In genomic region chr6:88978970-88979369, GRCm38 (mm10) we compare ENCODE assay signal across 19 mouse cellular contexts.
DNase-seq lines count a peak whose midpoint lies in the region; ATAC-seq and TF ChIP-seq lines count a peak whose summit lies in the region.
"Had no signal": no experiment of that assay in that cellular context is flagged by ENCODE, and none has a peak within 500 bp of the region (broad histone marks: within the 10 kb centered on the region; RNA-seq: fewer than 3 reads in every experiment).

No protein-coding gene starts in this region.

- H3K36me3 ChIP-seq in forebrain, embryonic 10.5 days (replicated peaks): no peaks in the 10 kb centered on the region
- H3K36me3 ChIP-seq in forebrain, postnatal 0 days (ENCODE audit: insufficient read depth): no peaks in the 10 kb centered on the region
- H3K36me3 ChIP-seq in hindbrain, embryonic 12.5 days: no peaks in the 10 kb centered on the region
- no peaks in the 10 kb centered on the region for H3K36me3 ChIP-seq in hindbrain, embryonic 14.5 days (replicated peaks; ENCODE audit: control insufficient read depth, insufficient read depth)
- no peaks in the 10 kb centered on the region for H3K36me3 ChIP-seq in ES-Bruce4 (ENCODE audit: control insufficient read depth, insufficient read depth, low read length, poor library complexity, severe bottlenecking)
- H3K36me3 ChIP-seq in midbrain, embryonic 13.5 days: no peaks in the 10 kb centered on the region
- H3K36me3 ChIP-seq: embryonic facial prominence, embryonic 15.5 days; G1E; hindbrain, embryonic 15.5 days; kidney, embryonic 15.5 days had no signal

- DNase-seq in forebrain, embryonic 10.5 days (ENCODE audit: extremely low spot score, low spot score): no peak
- no peak for DNase-seq in forebrain, postnatal 0 days
- no peak for DNase-seq in hindbrain, embryonic 14.5 days (ENCODE audit: low spot score)
- no peak for DNase-seq in left cerebral cortex, postnatal 14 days (ENCODE audit: low spot score in 2 of 2)
- no peak for DNase-seq in cerebellum, adult 2 months
- DNase-seq: adrenal gland, postnatal 36 days; cerebellum, adult 11-12 months; cerebellum, postnatal 25 days; gastrocnemius, postnatal 14 days; thymus, postnatal 14 days had no signal

- no peaks in the 10 kb centered on the region for H3K9me3 ChIP-seq in forebrain, embryonic 10.5 days
- no peaks in the 10 kb centered on the region for H3K9me3 ChIP-seq in forebrain, postnatal 0 days (ENCODE audit: low read length)
- no peaks in the 10 kb centered on the region for H3K9me3 ChIP-seq in hindbrain, embryonic 12.5 days (replicated peaks)
- H3K9me3 ChIP-seq in hindbrain, embryonic 14.5 days (ENCODE audit: control insufficient read depth, low read length): no peaks in the 10 kb centered on the region
- no peaks in the 10 kb centered on the region for H3K9me3 ChIP-seq in ES-Bruce4 (replicated peaks; ENCODE audit: control insufficient read depth, insufficient read depth, low read length, poor library complexity, severe bottlenecking)
- H3K9me3 ChIP-seq in midbrain, embryonic 13.5 days: no peaks in the 10 kb centered on the region
- H3K9me3 ChIP-seq: embryonic facial prominence, embryonic 15.5 days; G1E; hindbrain, embryonic 15.5 days; kidney, embryonic 15.5 days had no signal

- ATAC-seq in forebrain, postnatal 0 days: no peak
- ATAC-seq in hindbrain, embryonic 12.5 days (ENCODE audit: low FRiP score): no peak
- ATAC-seq in hindbrain, embryonic 14.5 days (ENCODE audit: low FRiP score): no peak
- no peak for ATAC-seq in midbrain, embryonic 13.5 days
- ATAC-seq: intestine, postnatal 0 days had no signal

- TF ChIP-seq EP300 in ES-Bruce4 (IDR thresholded peaks at IDR 0.05; ENCODE audit: insufficient read depth, low read depth, low read length): peak; percentile 70

- peaks cover 86% of the 10 kb centered on the region for H3K4me1 ChIP-seq in forebrain, embryonic 10.5 days
- H3K4me1 ChIP-seq in forebrain, postnatal 0 days (ENCODE audit: insufficient read depth): peaks cover 28% of the 10 kb centered on the region
- H3K4me1 ChIP-seq in hindbrain, embryonic 12.5 days: peaks cover 70% of the 10 kb centered on the region
- peaks cover 48% of the 10 kb centered on the region for H3K4me1 ChIP-seq in hindbrain, embryonic 14.5 days (replicated peaks; ENCODE audit: control insufficient read depth, insufficient read depth, low read length)
- no peaks in the 10 kb centered on the region for H3K4me1 ChIP-seq in ES-Bruce4 (ENCODE audit: control insufficient read depth, insufficient read depth, low read length)
- H3K4me1 ChIP-seq in midbrain, embryonic 13.5 days (replicated peaks): peaks cover 97% of the 10 kb centered on the region
- H3K4me1 ChIP-seq in cerebellum, adult 2 months (ENCODE audit: control insufficient read depth, insufficient read depth, low read length): peaks cover 6% of the 10 kb centered on the region

- peaks cover 88% of the 10 kb centered on the region for H3K27me3 ChIP-seq in forebrain, embryonic 10.5 days (ENCODE audit: poor library complexity, severe bottlenecking)
- no peaks in the 10 kb centered on the region; the same call in 1 of the 2 replicates for H3K27me3 ChIP-seq in forebrain, postnatal 0 days (ENCODE audit: insufficient read depth, low read length)
- H3K27me3 ChIP-seq in hindbrain, embryonic 12.5 days: no peaks in the 10 kb centered on the region
- no peaks in the 10 kb centered on the region for H3K27me3 ChIP-seq in hindbrain, embryonic 14.5 days (ENCODE audit: control insufficient read depth, insufficient read depth, low read length)
- H3K27me3 ChIP-seq in ES-Bruce4 (ENCODE audit: control insufficient read depth, insufficient read depth, low read length, poor library complexity, severe bottlenecking): no peaks in the 10 kb centered on the region
- H3K27me3 ChIP-seq in midbrain, embryonic 13.5 days: peaks cover 3% of the 10 kb centered on the region; the same call in 1 of the 2 replicates
- no peaks in the 10 kb centered on the region for H3K27me3 ChIP-seq in cerebellum, adult 2 months (ENCODE audit: control insufficient read depth, insufficient read depth, low read length)
- H3K27me3 ChIP-seq: hindbrain, embryonic 15.5 days had no signal

- TF ChIP-seq CTCF in forebrain, postnatal 0 days (IDR thresholded peaks at IDR 0.05; ENCODE audit: low read depth): no peak
- no peak for TF ChIP-seq CTCF in ES-Bruce4 (IDR thresholded peaks at IDR 0.05; ENCODE audit: low read depth, low read length)
- no peak for TF ChIP-seq CTCF in cerebellum, adult 2 months (IDR thresholded peaks at IDR 0.05; ENCODE audit: borderline replicate concordance, insufficient read depth, low read depth, low read length)

- H3K4me2 ChIP-seq in forebrain, postnatal 0 days (ENCODE audit: low read depth): no peak overlapping the region
- no peak overlapping the region for H3K4me2 ChIP-seq in hindbrain, embryonic 12.5 days (replicated peaks)
- no peak overlapping the region for H3K4me2 ChIP-seq in hindbrain, embryonic 14.5 days (replicated peaks)
- H3K4me2 ChIP-seq in midbrain, embryonic 13.5 days (replicated peaks): no peak overlapping the region
- H3K4me2 ChIP-seq: embryonic facial prominence, embryonic 15.5 days; hindbrain, embryonic 15.5 days; kidney, embryonic 15.5 days had no signal

- intact Hi-C loops in left cerebral cortex, postnatal 14 days (cut with DNase I): loop anchor here (5.0 kb wide), 2 partner anchors 573 to 653 kb away; no protein-coding TSS in a partner anchor

- TF ChIP-seq POLR2A in ES-Bruce4 (IDR thresholded peaks at IDR 0.05; ENCODE audit: insufficient read depth, low read length): no peak
- TF ChIP-seq POLR2A in cerebellum, adult 2 months (IDR thresholded peaks at IDR 0.05; ENCODE audit: borderline replicate concordance, insufficient read depth, low read length): no peak

- H3K9ac ChIP-seq in forebrain, postnatal 0 days: no peak overlapping the region
- peak overlapping the region; percentile 42 for H3K9ac ChIP-seq in hindbrain, embryonic 12.5 days
- no peak overlapping the region for H3K9ac ChIP-seq in hindbrain, embryonic 14.5 days
- H3K9ac ChIP-seq in ES-Bruce4 (ENCODE audit: low read depth, poor library complexity, severe bottlenecking): no peak overlapping the region
- H3K9ac ChIP-seq in midbrain, embryonic 13.5 days (replicated peaks): no peak overlapping the region
- H3K9ac ChIP-seq: embryonic facial prominence, embryonic 15.5 days; hindbrain, embryonic 15.5 days; kidney, embryonic 15.5 days; liver, embryonic 14.5 days had no signal

- H3K27ac ChIP-seq in forebrain, embryonic 10.5 days: peak overlapping the region; percentile 68; the same call in 1 of the 2 replicates
- H3K27ac ChIP-seq in forebrain, postnatal 0 days (ENCODE audit: low read depth, low read length): no peak overlapping the region
- H3K27ac ChIP-seq in hindbrain, embryonic 12.5 days: peak overlapping the region; percentile 77
- no peak overlapping the region for H3K27ac ChIP-seq in hindbrain, embryonic 14.5 days
- no peak overlapping the region for H3K27ac ChIP-seq in ES-Bruce4 (ENCODE audit: insufficient read depth, low read length)
- peak overlapping the region; percentile 87 for H3K27ac ChIP-seq in midbrain, embryonic 13.5 days
- H3K27ac ChIP-seq in cerebellum, adult 2 months (ENCODE audit: insufficient read depth, low read length): no peak overlapping the region
- H3K27ac ChIP-seq: embryonic facial prominence, embryonic 15.5 days; kidney, embryonic 15.5 days; liver, embryonic 14.5 days had no signal

- H3K4me3 ChIP-seq in forebrain, embryonic 10.5 days: no peak overlapping the region
- no peak overlapping the region for H3K4me3 ChIP-seq in forebrain, postnatal 0 days (ENCODE audit: low read depth, low read length)
- no peak overlapping the region for H3K4me3 ChIP-seq in hindbrain, embryonic 12.5 days
- no peak overlapping the region for H3K4me3 ChIP-seq in hindbrain, embryonic 14.5 days (replicated peaks; ENCODE audit: low read length)
- H3K4me3 ChIP-seq in ES-Bruce4 (ENCODE audit: low read depth, low read length): no peak overlapping the region
- no peak overlapping the region for H3K4me3 ChIP-seq in midbrain, embryonic 13.5 days (replicated peaks)
- H3K4me3 ChIP-seq in cerebellum, adult 2 months (replicated peaks; ENCODE audit: insufficient read depth, low read depth, low read length): no peak overlapping the region
- H3K4me3 ChIP-seq: embryonic facial prominence, embryonic 15.5 days; hindbrain, embryonic 15.5 days; kidney, embryonic 15.5 days had no signal

- WGBS in forebrain, embryonic 10.5 days: 30% methylated on average over 4 of the region's 4 CpGs
- whole genome bisulfite sequencing in forebrain, postnatal 0 days: 54% methylated on average over 4 of the region's 4 CpGs
- 26% methylated on average over 4 of the region's 4 CpGs for WGBS in hindbrain, embryonic 12.5 days
- 20% methylated on average over 4 of the region's 4 CpGs for WGBS in hindbrain, embryonic 14.5 days
- 27% methylated on average over 4 of the region's 4 CpGs for WGBS in midbrain, embryonic 13.5 days
- 84% methylated on average over 4 of the region's 4 CpGs for WGBS in cerebellum, adult 2 months

Comparison
In these comparisons a context has a peak if more than half of its experiments do, and no peak if none do; other contexts are left out.
1. H3K27ac ChIP-seq: peak in forebrain, embryonic 10.5 days (single experiment), hindbrain, embryonic 12.5 days (single experiment) and midbrain, embryonic 13.5 days (single experiment); none in forebrain, postnatal 0 days (single experiment), hindbrain, embryonic 14.5 days (single experiment), ES-Bruce4 (single experiment) and cerebellum, adult 2 months (single experiment).